Mouse (Mus musculus) embryonic facial prominence, embryonic 12.5 days (tissue): ENCODE data around the gene Ddx19b. TPM values are rescaled to one million over a fixed set of nuclear protein-coding genes. Genes with fewer than 3 reads are reported as not detected.
A peak's percentile ranks its signal among the peaks of the same experiment; 100 is the strongest.
"Not testable (repeated sequence)": the region's sequence is repeated elsewhere in the genome, so short reads cannot be mapped to it uniquely, and the experiment has no call there.

Experiments used
- ATAC-seq: fragments of 200-750 bp; cut with Nextera tagmentation; 2 replicates; pipeline ENCODE4 v1.8.0; 2017; ENCODE audit not compliant: insufficient number of reproducible peaks, insufficient read depth, low FRiP score, low TSS enrichment
- H3K27ac ChIP-seq: fragments of 300-500 bp; sonication (generic); 2 replicates; pipeline ENCODE4 v1.5.1; 2016; ENCODE audit warnings: mild to moderate bottlenecking
- H3K27me3 ChIP-seq: fragments of 300-500 bp; sonication (generic); 2 replicates; pipeline ENCODE4 v1.6.1; 2016; ENCODE audit warnings: mild to moderate bottlenecking, moderate library complexity
- H3K36me3 ChIP-seq: fragments of 300-500 bp; sonication (generic); 2 replicates; pipeline ENCODE4 v1.6.1; 2016; ENCODE audit warnings: mild to moderate bottlenecking
- H3K4me1 ChIP-seq: fragments of 300-500 bp; sonication (generic); 2 replicates; pipeline ENCODE4 v1.6.1; 2016
- H3K4me2 ChIP-seq: fragments of 300-500 bp; sonication (generic); replicated peaks from 2 replicates; pipeline ENCODE4 v1.6.1; 2016; ENCODE audit warnings: mild to moderate bottlenecking, moderate library complexity
- H3K4me3 ChIP-seq: fragments of 300-500 bp; sonication (generic); 2 replicates; pipeline ENCODE4 v1.5.1; 2016; ENCODE audit warnings: mild to moderate bottlenecking
- H3K9ac ChIP-seq: fragments of 300-500 bp; sonication (generic); 2 replicates; pipeline ENCODE4 v1.6.1; 2016; ENCODE audit warnings: mild to moderate bottlenecking, moderate library complexity
- H3K9me3 ChIP-seq: fragments of 300-500 bp; sonication (generic); 2 replicates; pipeline ENCODE4 v1.6.1; 2016; ENCODE audit warnings: mild to moderate bottlenecking, moderate library complexity
- WGBS: fragments of 180-500 bp; shearing (Covaris S2); methylation state at CpG from one replicate; pipeline ENCODE4 v1.1.7; 2016; 5-methylcytosine and 5-hydroxymethylcytosine counted together
- polyA plus RNA-seq: library from polyadenylated mRNA; unstranded; fragments of >200 nt; fragmentation: Nextera tagmentation; extraction: Ambion mirVana; gene quantifications from 2 replicates; pipeline ENCODE4 v1.2.1, GENCODE M21; 2016

Ddx19b gene
- polyA plus RNA-seq, 1 experiment from 2014 or later, result 5.6 TPM

DNA sequence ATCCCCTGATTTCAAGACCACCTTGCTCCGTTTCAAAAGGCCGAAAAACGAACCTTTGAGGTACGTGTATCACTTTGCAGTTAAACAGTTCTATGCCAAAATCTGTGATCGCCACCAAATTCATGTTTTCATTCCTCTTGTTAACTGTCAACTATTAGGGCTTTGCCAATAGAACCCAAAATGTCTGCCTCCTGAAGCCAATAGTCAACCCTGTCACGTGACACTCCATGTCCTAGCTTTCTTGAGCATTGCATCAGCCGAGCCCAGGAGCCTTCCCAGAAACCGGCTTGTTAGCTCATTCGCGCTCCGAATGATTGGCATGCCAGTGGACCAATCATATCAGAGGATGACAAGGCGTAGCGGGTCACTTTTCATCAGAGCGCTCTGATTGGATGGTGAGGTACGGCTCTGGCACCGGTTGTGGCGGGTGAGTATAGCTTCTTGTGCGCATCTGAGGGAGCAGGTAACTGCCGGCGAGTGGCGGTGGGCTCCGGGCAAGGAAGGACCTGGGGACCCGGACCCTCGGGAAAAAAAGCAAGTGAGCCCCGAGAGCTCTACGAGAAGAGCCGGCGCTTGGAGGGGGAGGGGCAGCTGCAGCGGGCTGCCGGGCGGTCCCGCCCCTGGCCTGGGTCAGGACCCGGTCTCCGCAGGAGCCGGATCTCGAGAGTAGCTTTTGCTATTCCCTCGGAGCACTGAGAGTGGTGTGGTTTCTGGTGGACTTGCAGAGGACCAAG, 2.1 kb upstream of the Ddx19b start:
- Histone ChIP-seq H3K36me3 (peaks cover 18% of the 10 kb centered on the region), H3K9ac (peak overlapping the region; percentile 73), H3K27ac (peak overlapping the region; percentile 65), H3K4me2 (peak overlapping the region; percentile 66), H3K9me3 (no peaks in the 10 kb centered on the region), H3K27me3 (no peaks in the 10 kb centered on the region), H3K4me3 (peak overlapping the region; percentile 77), H3K4me1 (peaks cover 15% of the 10 kb centered on the region)
- peak; percentile 92 for ATAC-seq
- 6% methylated on average over 37 of the region's 37 CpGs for WGBS

GRCm38 (mm10) chr8:111032916-111033315, 1.4 kb upstream of the Ddx19b start, which contains the start of gene Aars:
Gene Aars, plus strand, starts transcription at chr8:111033144.
- Histone ChIP-seq H3K36me3 (peaks cover 12% of the 10 kb centered on the region), H3K9ac (peak within 1 kb of the TSS; percentile 73), H3K4me2 (peak within 1 kb of the TSS; percentile 66), H3K27ac (peak within 1 kb of the TSS; percentile 65), H3K27me3 (no peaks in the 10 kb centered on the region), H3K4me3 (peak within 1 kb of the TSS; percentile 77), H3K4me1 (peaks cover 15% of the 10 kb centered on the region), H3K9me3 (no peaks in the 10 kb centered on the region)
- ATAC-seq, result no peak
- WGBS, result 94% methylated on average over 7 of the region's 7 CpGs

GRCm38 (mm10) chr8:111030045-111030444, 1.5 kb downstream of the Ddx19b start:
- no peak overlapping the region for H3K9ac ChIP-seq
- H3K27me3 ChIP-seq, result no peaks in the 10 kb centered on the region
- no peak overlapping the region for H3K4me3 ChIP-seq
- 80% methylated on average over 6 of the region's 6 CpGs for WGBS
- H3K9me3 ChIP-seq, result no peaks in the 10 kb centered on the region
- ATAC-seq, result no peak
- no peak overlapping the region for H3K27ac ChIP-seq
- H3K36me3 ChIP-seq, result no peaks in the 10 kb centered on the region
- no peak overlapping the region for H3K4me2 ChIP-seq
- H3K4me1 ChIP-seq, result peaks cover 8% of the 10 kb centered on the region

DNA sequence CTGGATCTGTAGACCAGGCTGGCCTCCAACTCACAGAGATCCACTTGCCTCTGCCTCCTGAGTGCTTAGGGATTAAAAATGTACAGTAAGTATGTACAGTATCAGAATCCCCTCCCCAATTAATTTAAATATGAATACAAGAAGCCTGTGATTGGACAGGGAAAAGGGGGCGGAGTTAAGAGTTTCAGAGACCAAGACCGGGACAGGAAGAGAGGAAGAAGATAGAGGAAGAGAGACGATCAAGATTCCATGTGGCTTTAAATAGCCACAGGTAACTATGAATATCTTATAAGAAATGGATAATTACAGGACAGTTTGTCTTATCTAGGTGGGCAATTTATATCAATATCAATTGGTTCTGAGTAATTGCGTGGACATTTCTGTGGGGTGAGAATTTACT, 2.0 kb downstream of the Ddx19b start:
- no peak overlapping the region for H3K27ac ChIP-seq
- peaks cover 4% of the 10 kb centered on the region for H3K4me1 ChIP-seq
- no peaks in the 10 kb centered on the region for H3K27me3 ChIP-seq
- H3K9ac ChIP-seq, result no peak overlapping the region
- 51% methylated on average over 4 of the region's 4 CpGs for WGBS
- H3K4me2 ChIP-seq, result no peak overlapping the region
- no peak for ATAC-seq
- H3K4me3 ChIP-seq, result no peak overlapping the region
- H3K36me3 ChIP-seq, result no peaks in the 10 kb centered on the region
- H3K9me3 ChIP-seq, result no peaks in the 10 kb centered on the region

- no peaks in the 10 kb centered on the region for H3K36me3 ChIP-seq
- H3K4me2 ChIP-seq, result peak overlapping the region; percentile 62
- peak overlapping the region; percentile 80 for H3K9ac ChIP-seq
- no peaks in the 10 kb centered on the region for H3K9me3 ChIP-seq
- ATAC-seq, result 0 out of 2 replicates have a peak, but pooled peaks have one; percentile 80
- H3K4me3 ChIP-seq, result peak overlapping the region; percentile 78
- no peaks in the 10 kb centered on the region for H3K27me3 ChIP-seq
- WGBS, result under 1% methylated on average over 31 of the region's 31 CpGs
- no peak overlapping the region for H3K27ac ChIP-seq
- no peaks in the 10 kb centered on the region for H3K4me1 ChIP-seq
Measured at GRCm38 (mm10) chr8:111027391-111027937, 4.1 kb downstream of the Ddx19b start.

DNA sequence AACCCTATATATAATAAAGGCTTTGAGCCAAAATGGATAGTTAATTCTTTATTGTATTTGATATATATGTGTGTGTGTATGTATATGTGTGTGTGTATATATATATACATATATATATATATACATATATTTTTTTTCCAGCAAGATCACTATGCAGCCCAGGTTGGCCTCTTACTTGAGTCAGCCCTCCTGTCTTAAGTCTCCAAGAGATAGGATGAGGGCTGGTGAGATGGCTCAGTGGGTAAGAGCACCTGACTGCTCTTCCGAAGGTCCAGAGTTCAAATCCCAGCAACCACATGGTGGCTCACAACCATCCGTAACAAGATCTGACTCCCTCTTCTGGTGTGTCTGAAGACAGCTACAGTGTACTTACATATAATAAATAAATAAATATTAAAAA, 4.9 kb downstream of the Ddx19b start:
- not testable (repeated sequence) for H3K4me3 ChIP-seq, H3K9ac ChIP-seq, H3K4me2 ChIP-seq, H3K36me3 ChIP-seq, H3K27me3 ChIP-seq, H3K4me1 ChIP-seq, ATAC-seq, H3K27ac ChIP-seq, H3K9me3 ChIP-seq
- 100% methylated on average over 2 of the region's 2 CpGs for WGBS

GRCm38 (mm10) chr8:111010230-111010991, 21.1 kb downstream of the Ddx19b start:
- not testable (repeated sequence) for H3K4me3 ChIP-seq, ATAC-seq, H3K4me2 ChIP-seq, H3K4me1 ChIP-seq, H3K9ac ChIP-seq, H3K9me3 ChIP-seq, H3K27me3 ChIP-seq, H3K27ac ChIP-seq
- peaks cover 32% of the 10 kb centered on the region for H3K36me3 ChIP-seq
- WGBS, result 82% methylated on average over 9 of the region's 10 CpGs

DNA sequence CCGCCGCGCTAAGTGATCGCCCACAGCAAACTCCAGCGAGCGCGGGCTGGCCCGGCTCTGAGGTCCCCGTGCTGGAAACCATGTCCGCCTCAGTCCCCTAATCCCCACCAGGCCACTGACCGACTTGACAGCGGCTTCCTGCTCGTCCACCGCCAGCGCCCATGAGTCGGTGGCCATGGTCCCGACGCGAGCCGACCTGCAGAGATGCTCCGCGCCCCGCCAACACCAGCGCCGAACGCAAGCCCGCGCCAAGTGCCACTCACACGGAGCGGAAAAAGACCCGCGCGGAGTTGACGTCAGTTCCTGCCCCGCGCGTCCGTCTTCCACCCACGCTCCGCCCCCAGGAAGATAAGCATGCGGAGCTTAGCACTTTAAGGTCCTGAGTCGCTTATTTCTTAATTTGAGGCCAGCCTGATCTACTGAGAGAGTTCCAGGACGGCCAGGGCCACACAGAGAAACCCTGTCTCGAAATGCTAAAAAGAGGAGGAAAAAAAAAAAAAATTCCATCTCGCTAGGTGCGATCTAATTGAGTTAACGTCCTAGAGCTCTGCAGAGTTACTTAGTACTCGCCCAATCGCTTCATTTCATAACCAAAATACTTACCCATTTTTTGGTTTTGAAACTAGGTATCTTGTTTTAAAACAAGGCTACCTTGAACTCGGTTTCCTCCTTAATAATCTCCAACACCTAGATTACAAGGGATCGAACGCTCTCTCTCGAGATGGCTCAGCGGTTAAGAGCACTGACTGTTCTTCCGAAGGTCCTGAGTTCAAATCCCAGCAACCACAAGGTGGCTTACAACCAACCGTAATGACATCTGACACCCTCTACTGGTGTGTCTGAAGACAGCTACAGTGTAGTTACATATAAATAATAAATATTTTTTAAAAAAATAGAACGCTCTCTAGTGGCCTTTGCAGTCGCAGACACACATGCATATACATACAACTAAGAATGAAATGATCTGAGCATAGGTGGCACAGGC, 33.7 kb downstream of the Ddx19b start, which contains the start of gene Ddx19a:
Gene Ddx19a, minus strand, starts transcription at position 254 of the 985 bp plus-strand sequence.
- 4% methylated on average over 58 of the region's 58 CpGs for WGBS

DNA sequence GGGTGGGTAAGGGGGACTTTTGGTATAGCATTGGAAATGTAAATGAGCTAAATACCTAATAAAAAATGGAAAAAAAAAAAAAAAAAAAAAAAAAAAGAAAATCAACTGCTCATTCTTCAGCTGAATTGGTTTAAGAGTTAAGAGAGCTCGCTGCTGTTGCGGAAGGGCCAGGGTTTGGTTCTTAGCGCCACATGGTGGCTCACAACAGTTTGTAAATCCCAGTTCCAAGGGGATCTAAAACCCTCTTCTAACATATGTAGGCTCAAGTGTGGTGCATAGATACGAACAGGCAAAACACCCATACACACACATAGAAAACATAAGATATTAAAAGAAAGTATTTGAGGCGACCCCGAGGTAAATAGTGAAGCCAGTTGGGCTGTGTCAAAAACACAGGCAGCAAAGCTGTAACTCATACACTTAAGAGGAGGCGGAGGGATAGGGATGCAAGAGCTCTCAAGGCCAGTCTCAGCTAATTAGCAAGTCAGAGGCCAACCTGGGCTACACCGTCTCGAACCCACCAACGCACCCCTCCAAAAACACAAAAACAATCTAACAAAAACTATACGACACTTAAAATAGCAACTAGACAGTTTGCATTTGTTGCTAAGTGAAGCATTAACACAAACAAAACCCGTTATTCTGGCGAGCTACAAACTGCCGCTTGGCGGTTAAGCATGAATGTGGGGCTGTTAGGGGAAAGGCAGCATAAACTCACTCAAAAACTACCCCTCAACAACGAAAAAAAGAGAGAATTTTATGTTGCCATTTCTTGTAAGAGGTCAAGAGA, 34.7 kb downstream of the Ddx19b start:
- Histone ChIP-seq H3K9me3 (no peaks in the 10 kb centered on the region), H3K27ac (peak overlapping the region; percentile 79; the same call in 1 of the 2 replicates), H3K4me1 (peaks cover 5% of the 10 kb centered on the region), H3K36me3 (peaks cover 20% of the 10 kb centered on the region), H3K4me3 (peak overlapping the region; percentile 76), H3K9ac (peak overlapping the region; percentile 70), H3K4me2 (peak overlapping the region; percentile 83), H3K27me3 (no peaks in the 10 kb centered on the region)
- WGBS, result 34% methylated on average over 16 of the region's 16 CpGs
- no peak for ATAC-seq

More for the DNA sequence above, 33.7 kb downstream of the Ddx19b start, which contains the start of gene Ddx19a:
- H3K4me3 ChIP-seq, result peak within 1 kb of the TSS; percentile 76
- H3K4me2 ChIP-seq, result peak within 1 kb of the TSS; percentile 83
- no peaks in the 10 kb centered on the region for H3K27me3 ChIP-seq
- H3K27ac ChIP-seq, result peak within 1 kb of the TSS; percentile 79
- peak; percentile 93 for ATAC-seq
- H3K9me3 ChIP-seq, result no peaks in the 10 kb centered on the region
- peaks cover 5% of the 10 kb centered on the region for H3K4me1 ChIP-seq
- peaks cover 10% of the 10 kb centered on the region for H3K36me3 ChIP-seq
- peak within 1 kb of the TSS; percentile 70 for H3K9ac ChIP-seq

DNA sequence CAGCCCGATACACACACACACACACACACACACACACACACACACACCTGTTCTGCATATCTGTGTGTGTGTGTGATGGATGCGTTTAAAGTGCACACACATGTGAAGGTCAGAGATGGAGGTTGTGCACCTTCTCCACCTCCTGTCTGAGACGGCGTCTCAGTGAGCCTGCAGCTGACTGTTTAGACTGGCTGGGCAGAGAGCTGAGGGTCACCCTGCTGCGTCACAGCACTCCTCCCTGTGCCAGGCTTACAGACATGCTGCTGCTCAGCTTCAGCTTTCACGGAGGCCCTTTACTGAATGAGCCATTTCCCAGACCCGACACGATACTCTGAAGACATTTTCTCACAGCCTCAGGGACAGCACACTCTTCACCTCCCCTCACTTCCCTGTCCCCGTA, 41.5 kb downstream of the Ddx19b start:
- H3K36me3 ChIP-seq, result peaks cover 77% of the 10 kb centered on the region
- no peak for ATAC-seq
- 86% methylated on average over 9 of the region's 9 CpGs for WGBS

More for the DNA sequence above, 41.5 kb downstream of the Ddx19b start:
- H3K27me3 ChIP-seq, result no peaks in the 10 kb centered on the region
- H3K4me1 ChIP-seq, result no peaks in the 10 kb centered on the region
- H3K9me3 ChIP-seq, result no peaks in the 10 kb centered on the region
- H3K27ac ChIP-seq, result no peak overlapping the region
- H3K9ac ChIP-seq, result no peak overlapping the region
- H3K4me3 ChIP-seq, result no peak overlapping the region
- no peak overlapping the region for H3K4me2 ChIP-seq
